Mouse (Mus musculus) kidney, adult 2 months (tissue): ENCODE results near the gene Nccrp1. TPM values are rescaled to one million over a fixed set of nuclear protein-coding genes. Genes with fewer than 3 reads are reported as not detected.
A peak's percentile ranks its signal among the peaks of the same experiment; 100 is the strongest.

Experiments
- DNase-seq: peaks from one replicate; pipeline ENCODE4 v3.0.0; 2021
- H3K27ac ChIP-seq: fragments of 200-500 bp; 2 replicates; pipeline ENCODE4 v1.5.1; 2012; ENCODE audit warnings: low read depth, low read length, control low read depth, inconsistent platforms; ENCODE audit not compliant: insufficient read depth
- H3K27me3 ChIP-seq: fragments of 200-500 bp; replicated peaks from 2 replicates; pipeline ENCODE4 v1.6.1; 2012; ENCODE audit warnings: mild to moderate bottlenecking, moderate library complexity, low read length, inconsistent platforms; ENCODE audit not compliant: control insufficient read depth, insufficient read depth
- H3K36me3 ChIP-seq: fragments of 200-500 bp; 2 replicates; pipeline ENCODE4 v1.6.1; 2012; ENCODE audit warnings: mild to moderate bottlenecking, moderate library complexity, low read length, inconsistent platforms; ENCODE audit not compliant: control insufficient read depth, insufficient read depth
- H3K4me1 ChIP-seq: fragments of 200-500 bp; 2 replicates; pipeline ENCODE4 v1.6.1; 2011; ENCODE audit warnings: low read length; ENCODE audit not compliant: control insufficient read depth, insufficient read depth
- H3K4me3 ChIP-seq: fragments of 200-500 bp; 2 replicates; pipeline ENCODE4 v1.5.1; 2011; ENCODE audit warnings: mild to moderate bottlenecking, low read depth, low read length, control low read depth; ENCODE audit not compliant: insufficient read depth
- CTCF ChIP-seq: fragments of 200-500 bp; conservative IDR thresholded peaks from 2 replicates; pipeline ENCODE4 v1.5.1; 2011; ENCODE audit warnings: low read depth, mild to moderate bottlenecking, control low read depth, low read length, moderate library complexity, mixed read lengths; ENCODE audit not compliant: insufficient read depth, insufficient read length
- POLR2A ChIP-seq: fragments of 200-500 bp; IDR thresholded peaks from one replicate; pipeline ENCODE4 v1.6.1; 2011; ENCODE audit warnings: low read depth, low read length, control low read depth
- WGBS: fragments of 180-500 bp; shearing (Covaris S2); methylation state at CpG from one replicate; pipeline ENCODE4 v1.1.7; 2018; 5-methylcytosine and 5-hydroxymethylcytosine counted together
- polyA plus RNA-seq: library from polyadenylated mRNA; depleted of rRNA; stranded (reverse); fragments of >200 nt; gene quantifications from 2 replicates; pipeline ENCODE4 v1.2.3, GENCODE M21; 2012

The Nccrp1 gene
- polyA plus RNA-seq, 1 experiment, result 85.4 TPM

DNA sequence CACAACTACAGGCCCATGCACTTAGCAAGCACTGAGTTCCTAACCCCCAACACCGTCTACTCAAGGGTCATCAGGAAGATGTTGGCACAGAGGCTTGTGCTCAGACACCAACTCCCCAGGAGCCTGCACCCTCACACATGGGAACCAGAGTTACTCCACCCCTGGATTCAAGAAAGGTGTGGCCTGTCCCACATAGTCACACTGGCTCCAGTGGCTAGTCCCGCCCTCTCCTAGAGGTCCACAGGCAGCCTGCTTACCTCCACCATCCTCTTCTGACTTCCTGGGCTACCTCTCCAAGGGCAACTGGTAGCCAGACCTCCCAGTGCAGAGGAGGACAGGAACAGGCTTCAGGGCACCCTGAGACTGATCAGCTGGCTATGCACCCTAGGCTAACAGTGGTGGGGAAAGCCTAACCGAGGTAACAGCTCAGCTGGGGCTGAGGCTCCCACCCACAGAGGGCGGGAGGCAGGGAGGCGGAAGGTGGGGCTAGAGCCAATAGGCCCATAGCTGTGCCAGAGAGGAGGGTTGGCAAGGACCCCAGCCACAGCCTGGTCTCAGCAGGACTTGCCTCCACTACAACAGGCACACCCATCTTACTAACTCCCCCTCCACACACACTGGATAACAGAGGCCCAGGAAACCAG lies 29.3 kb upstream of the Nccrp1 start:
- H3K36me3 ChIP-seq, result no peaks in the 10 kb centered on the region
- H3K27me3 ChIP-seq, result no peaks in the 10 kb centered on the region
- TF ChIP-seq CTCF (no peak), POLR2A (no peak)
- H3K4me3 ChIP-seq, result no peak overlapping the region
- 66% methylated on average over 5 of the region's 5 CpGs for WGBS
- H3K4me1 ChIP-seq, result peaks cover 82% of the 10 kb centered on the region
- H3K27ac ChIP-seq, result peak overlapping the region; percentile 88
- peak; percentile 74 for DNase-seq

DNA sequence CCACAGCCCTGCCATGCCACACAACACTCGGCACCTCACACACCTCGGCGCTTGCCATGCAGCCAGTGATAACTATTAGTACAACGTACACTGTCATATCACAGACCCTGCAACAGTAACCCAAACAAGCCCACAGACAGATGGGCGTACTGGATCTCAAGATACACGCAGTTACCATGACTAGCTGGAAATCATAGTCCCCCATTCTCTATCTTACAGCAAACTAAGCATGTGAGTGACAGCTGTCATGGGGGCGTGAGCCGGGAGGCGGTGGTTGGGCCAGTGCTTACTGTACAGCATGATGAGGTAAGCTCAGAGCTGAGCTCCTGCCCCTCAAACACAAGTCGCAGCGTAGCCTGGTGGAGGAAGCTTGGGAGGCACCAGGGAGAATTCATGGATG lies 28.5 kb upstream of the Nccrp1 start:
- H3K27ac ChIP-seq, result no peak overlapping the region
- no peaks in the 10 kb centered on the region for H3K27me3 ChIP-seq
- H3K4me3 ChIP-seq, result no peak overlapping the region
- H3K36me3 ChIP-seq, result no peaks in the 10 kb centered on the region
- WGBS, result 65% methylated on average over 11 of the region's 11 CpGs
- no peak for DNase-seq
- H3K4me1 ChIP-seq, result peaks cover 90% of the 10 kb centered on the region
- TF ChIP-seq CTCF, result no peak
- no peak for TF ChIP-seq POLR2A

GRCm38 (mm10) chr7:28573236-28573635 lies 26.2 kb upstream of the Nccrp1 start:
- Histone ChIP-seq H3K4me1 (peaks cover 85% of the 10 kb centered on the region), H3K36me3 (no peaks in the 10 kb centered on the region), H3K27ac (peak overlapping the region; percentile 67), H3K27me3 (no peaks in the 10 kb centered on the region), H3K4me3 (no peak overlapping the region)
- whole genome bisulfite sequencing, result 72% methylated on average over 3 of the region's 3 CpGs
- TF ChIP-seq CTCF, result no peak
- DNase-seq, result peak; percentile 59

- no peaks in the 10 kb centered on the region for H3K36me3 ChIP-seq
- peak overlapping the region; percentile 67 for H3K27ac ChIP-seq
- H3K27me3 ChIP-seq, result no peaks in the 10 kb centered on the region
- TF ChIP-seq CTCF (no peak), POLR2A (no peak)
- H3K4me1 ChIP-seq, result peaks cover 80% of the 10 kb centered on the region
- 40% methylated on average over 5 of the region's 5 CpGs for WGBS
- DNase-seq, result peak; percentile 84
- H3K4me3 ChIP-seq, result no peak overlapping the region
These were observed 25.6 kb upstream of the Nccrp1 start for GRCm38 (mm10) chr7:28572689-28573088.

GRCm38 (mm10) chr7:28570982-28571682 lies 24.1 kb upstream of the Nccrp1 start:
- TF ChIP-seq POLR2A, result no peak
- no peak for TF ChIP-seq CTCF
- DNase-seq, result peak; percentile 72
- Histone ChIP-seq H3K36me3 (no peaks in the 10 kb centered on the region), H3K27ac (peak overlapping the region; percentile 90), H3K27me3 (no peaks in the 10 kb centered on the region), H3K4me3 (no peak overlapping the region), H3K4me1 (peaks cover 65% of the 10 kb centered on the region)
- 18% methylated on average over 5 of the region's 5 CpGs for WGBS

GRCm38 (mm10) chr7:28570291-28570981 lies 23.4 kb upstream of the Nccrp1 start:
- Histone ChIP-seq H3K4me3 (no peak overlapping the region), H3K27me3 (no peaks in the 10 kb centered on the region), H3K27ac (peak overlapping the region; percentile 90), H3K36me3 (no peaks in the 10 kb centered on the region), H3K4me1 (peaks cover 58% of the 10 kb centered on the region)
- TF ChIP-seq POLR2A, result no peak
- 0 out of 2 replicates have a peak, but pooled peaks have one; percentile 21 for TF ChIP-seq CTCF
- 19% methylated on average over 12 of the region's 12 CpGs for WGBS
- DNase-seq, result peak; percentile 97

- no peaks in the 10 kb centered on the region for H3K36me3 ChIP-seq
- DNase-seq, result peak; percentile 76
These were observed 21.2 kb upstream of the Nccrp1 start for GRCm38 (mm10) chr7:28568253-28568652.

More at GRCm38 (mm10) chr7:28568253-28568652, 21.2 kb upstream of the Nccrp1 start:
- Histone ChIP-seq H3K4me3 (no peak overlapping the region), H3K4me1 (peaks cover 44% of the 10 kb centered on the region), H3K27ac (peak overlapping the region; percentile 42; the same call in 1 of the 2 replicates), H3K27me3 (no peaks in the 10 kb centered on the region)
- peak; percentile 75 for TF ChIP-seq CTCF
- no peak for TF ChIP-seq POLR2A
